Mouse (Mus musculus) stomach, embryonic 16.5 days (tissue): ENCODE data around the gene Pfkp. TPM values are rescaled to one million over a fixed set of nuclear protein-coding genes. Genes with fewer than 3 reads are reported as not detected.

Experiments
- ATAC-seq: fragments of 200-750 bp; cut with Nextera tagmentation; 2 replicates; pipeline ENCODE4 v1.8.0; 2017; ENCODE audit warnings: moderate number of reproducible peaks, moderate TSS enrichment; ENCODE audit not compliant: insufficient read depth, low FRiP score
- H3K27ac ChIP-seq: fragments of 300-500 bp; sonication (generic); 2 replicates; pipeline ENCODE4 v1.5.1; 2014; ENCODE audit warnings: low read length
- H3K27me3 ChIP-seq: fragments of 300-500 bp; sonication (generic); 2 replicates; pipeline ENCODE4 v1.6.1; 2014; ENCODE audit warnings: low read length, control low read depth, mixed read lengths; ENCODE audit not compliant: control insufficient read depth, insufficient read depth
- H3K36me3 ChIP-seq: fragments of 300-500 bp; sonication (generic); 2 replicates; pipeline ENCODE4 v1.6.1; 2014; ENCODE audit warnings: low read length; ENCODE audit not compliant: control insufficient read depth, insufficient read depth
- H3K4me1 ChIP-seq: fragments of 300-500 bp; sonication (generic); 2 replicates; pipeline ENCODE4 v1.6.1; 2014; ENCODE audit warnings: low read length, control low read depth, mixed read lengths; ENCODE audit not compliant: control insufficient read depth, insufficient read depth
- H3K4me2 ChIP-seq: fragments of 300-500 bp; sonication (generic); 2 replicates; pipeline ENCODE4 v1.6.1; 2014; ENCODE audit warnings: low read depth, low read length, mixed read lengths
- H3K4me3 ChIP-seq: fragments of 300-500 bp; sonication (generic); replicated peaks from 2 replicates; pipeline ENCODE4 v1.5.1; 2014; ENCODE audit warnings: mild to moderate bottlenecking, low read length
- H3K9ac ChIP-seq: fragments of 300-500 bp; sonication (generic); 2 replicates; pipeline ENCODE4 v1.6.1; 2014; ENCODE audit warnings: low read length
- H3K9me3 ChIP-seq: fragments of 300-500 bp; sonication (generic); replicated peaks from 2 replicates; pipeline ENCODE4 v1.6.1; 2016; ENCODE audit warnings: low read length, control low read depth; ENCODE audit not compliant: control insufficient read depth
- WGBS: fragments of 180-500 bp; shearing (Covaris S2); extraction: QIAGEN DNeasy Blood & Tissue Kit; methylation state at CpG from one replicate; pipeline ENCODE4 v1.1.7; 2014; 5-methylcytosine and 5-hydroxymethylcytosine counted together
- polyA plus RNA-seq: library from polyadenylated mRNA; unstranded; fragments of >200 nt; fragmentation: Nextera tagmentation; extraction: Ambion mirVana; gene quantifications from 2 replicates; pipeline ENCODE4 v1.2.1, GENCODE M21; 2015

Gene Pfkp
- polyA plus RNA-seq, 1 experiment from 2014 or later: 58.8 TPM

DNA sequence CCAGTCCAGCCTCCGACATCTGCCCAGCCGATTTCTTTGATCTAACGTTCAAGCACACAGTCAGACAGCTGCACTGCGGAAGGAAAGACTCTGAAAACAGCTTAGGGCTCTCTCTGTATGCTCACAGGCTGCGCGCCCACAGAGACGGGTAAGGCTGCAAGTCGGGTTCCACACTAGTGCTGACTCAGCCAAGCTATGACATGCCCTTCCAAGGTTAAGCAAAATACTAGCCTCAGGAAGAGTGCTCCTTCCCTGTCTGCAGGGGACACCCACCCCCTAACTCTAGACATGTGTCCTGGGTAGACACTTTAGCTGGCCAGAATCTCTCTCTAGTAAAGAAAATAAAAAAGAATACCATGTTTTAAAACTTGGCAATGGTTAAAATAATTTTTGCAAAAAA lies 48.0 kb downstream of the Pfkp start:
- WGBS: 83% methylated on average over 8 of the region's 8 CpGs
- H3K36me3 ChIP-seq: no peaks in the 10 kb centered on the region
- no peak overlapping the region for H3K9ac ChIP-seq
- no peaks in the 10 kb centered on the region for H3K27me3 ChIP-seq
- no peak overlapping the region for H3K4me3 ChIP-seq
- H3K4me2 ChIP-seq: no peak overlapping the region
- no peaks in the 10 kb centered on the region for H3K4me1 ChIP-seq
- ATAC-seq: no peak
- no peak overlapping the region for H3K27ac ChIP-seq
- no peaks in the 10 kb centered on the region for H3K9me3 ChIP-seq

- H3K4me3 ChIP-seq: no peak overlapping the region
- no peaks in the 10 kb centered on the region for H3K27me3 ChIP-seq
- no peaks in the 10 kb centered on the region for H3K9me3 ChIP-seq
- H3K36me3 ChIP-seq: no peaks in the 10 kb centered on the region
- no peak overlapping the region for H3K9ac ChIP-seq
- H3K4me2 ChIP-seq: no peak overlapping the region
- no peaks in the 10 kb centered on the region for H3K4me1 ChIP-seq
- H3K27ac ChIP-seq: no peak overlapping the region
- no peak for ATAC-seq
- 82% methylated on average over 16 of the region's 16 CpGs for WGBS
These were observed 50.8 kb downstream of the Pfkp start for GRCm38 (mm10) chr13:6597801-6598200.

DNA sequence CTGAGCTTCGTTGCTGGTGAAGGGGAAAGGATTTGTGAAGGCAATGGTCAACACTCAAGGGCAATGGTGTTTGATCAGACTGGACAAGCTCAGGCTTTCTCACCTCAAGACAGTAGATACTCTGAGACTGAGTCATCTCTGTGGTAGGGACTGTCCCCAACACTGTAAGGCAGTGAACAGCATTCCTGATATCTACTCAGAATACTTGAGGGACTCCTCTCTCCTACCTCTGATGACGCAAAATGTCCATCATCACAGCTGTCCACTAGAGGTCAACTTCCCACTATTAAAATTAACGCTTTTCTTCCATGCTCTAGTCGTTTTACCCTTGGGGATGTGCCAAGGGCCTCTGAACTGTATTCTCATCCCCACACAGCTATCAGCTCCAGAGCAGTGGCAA lies 53.2 kb downstream of the Pfkp start:
- Histone ChIP-seq H3K27ac (no peak overlapping the region), H3K4me1 (no peaks in the 10 kb centered on the region), H3K4me3 (no peak overlapping the region), H3K9ac (no peak overlapping the region), H3K36me3 (no peaks in the 10 kb centered on the region), H3K27me3 (no peaks in the 10 kb centered on the region), H3K9me3 (no peaks in the 10 kb centered on the region), H3K4me2 (no peak overlapping the region)
- no peak for ATAC-seq
- WGBS: 81% methylated on average over 4 of the region's 4 CpGs

DNA sequence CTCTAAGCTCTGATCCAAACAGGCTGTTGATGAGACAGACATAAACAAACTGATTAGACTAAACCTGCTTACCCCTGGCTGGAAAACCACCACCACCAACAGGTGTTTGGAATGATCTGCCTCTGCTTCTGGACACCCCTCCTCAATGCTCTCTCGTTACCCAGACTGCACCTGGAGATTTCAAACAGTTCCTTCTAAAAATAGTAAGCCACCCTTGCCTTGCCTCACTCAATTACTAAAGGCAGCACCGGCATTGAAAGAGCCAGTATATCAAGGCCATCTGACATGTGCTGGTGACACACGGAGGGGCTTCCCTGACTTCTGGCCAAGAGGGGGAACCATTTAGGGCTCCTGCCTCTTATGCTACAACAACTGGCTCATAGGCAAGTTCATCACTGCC lies 57.7 kb downstream of the Pfkp start:
- no peaks in the 10 kb centered on the region for H3K4me1 ChIP-seq
- no peak overlapping the region for H3K4me3 ChIP-seq
- no peak overlapping the region for H3K4me2 ChIP-seq
- H3K9me3 ChIP-seq: no peaks in the 10 kb centered on the region
- 32% methylated on average over 3 of the region's 3 CpGs for WGBS
- H3K27ac ChIP-seq: no peak overlapping the region
- H3K9ac ChIP-seq: no peak overlapping the region
- ATAC-seq: no peak
- no peaks in the 10 kb centered on the region for H3K36me3 ChIP-seq
- H3K27me3 ChIP-seq: no peaks in the 10 kb centered on the region

DNA sequence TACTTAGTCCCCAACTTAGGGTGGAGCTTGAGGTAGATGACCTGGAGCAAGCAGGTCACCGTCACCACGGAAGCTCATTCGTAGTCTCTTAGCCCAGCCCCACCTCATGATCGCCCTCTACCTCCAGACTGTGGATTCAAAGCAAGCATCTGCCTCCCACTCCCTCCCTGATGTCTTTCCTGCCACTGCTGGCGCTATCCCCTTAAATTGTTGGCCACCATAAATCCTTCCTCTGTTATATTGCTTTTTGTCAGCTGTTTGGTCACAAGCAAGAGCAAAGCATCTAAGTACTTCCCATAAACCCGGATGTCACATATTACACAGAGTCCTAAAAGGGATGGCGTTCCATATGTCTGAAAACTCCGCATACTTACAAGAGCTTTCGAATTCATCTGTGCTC lies 62.6 kb downstream of the Pfkp start:
- ATAC-seq: no peak
- Histone ChIP-seq H3K27me3 (no peaks in the 10 kb centered on the region), H3K9ac (no peak overlapping the region), H3K27ac (no peak overlapping the region), H3K4me3 (no peak overlapping the region), H3K4me1 (no peaks in the 10 kb centered on the region), H3K4me2 (no peak overlapping the region), H3K36me3 (no peaks in the 10 kb centered on the region), H3K9me3 (no peaks in the 10 kb centered on the region)
- 78% methylated on average over 9 of the region's 9 CpGs for WGBS

DNA sequence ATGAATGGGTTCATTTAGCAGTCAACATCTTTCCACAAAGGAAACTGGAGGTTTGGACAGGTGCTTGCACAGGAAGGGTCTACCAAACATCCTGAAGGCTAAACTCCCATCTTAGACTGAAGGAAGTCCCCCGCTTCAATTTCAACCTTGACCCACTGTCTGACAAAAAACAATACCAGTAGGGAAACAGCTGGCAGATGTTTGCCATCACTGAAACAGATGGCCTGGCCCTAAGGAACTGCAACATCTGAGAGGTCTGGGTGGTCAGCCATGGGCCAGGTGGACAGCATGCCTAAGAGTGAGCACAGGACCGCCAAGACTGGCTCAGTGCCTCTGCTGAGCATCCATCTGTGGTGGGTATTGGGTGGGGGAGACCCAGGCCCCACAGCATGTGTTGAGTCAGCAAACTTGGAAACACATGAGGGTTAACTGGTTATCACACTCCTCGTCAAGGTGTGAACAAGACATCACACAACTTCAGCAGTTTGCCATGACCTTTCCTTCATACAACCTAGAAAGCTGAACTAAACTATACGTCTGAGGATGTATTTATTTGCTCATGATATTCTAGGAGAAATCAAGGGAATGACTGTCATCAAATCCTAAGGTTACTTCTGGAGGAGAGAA lies 65.0 kb downstream of the Pfkp start:
- ATAC-seq: no peak
- Histone ChIP-seq H3K9ac (no peak overlapping the region), H3K27me3 (no peaks in the 10 kb centered on the region), H3K4me1 (no peaks in the 10 kb centered on the region), H3K36me3 (no peaks in the 10 kb centered on the region; the same call in 1 of the 2 replicates), H3K4me2 (no peak overlapping the region), H3K27ac (no peak overlapping the region), H3K4me3 (no peak overlapping the region), H3K9me3 (no peaks in the 10 kb centered on the region)
- 66% methylated on average over 4 of the region's 4 CpGs for WGBS

- Histone ChIP-seq H3K27me3 (no peaks in the 10 kb centered on the region), H3K27ac (no peak overlapping the region), H3K9me3 (no peaks in the 10 kb centered on the region), H3K9ac (no peak overlapping the region), H3K36me3 (peaks cover 22% of the 10 kb centered on the region), H3K4me3 (no peak overlapping the region), H3K4me1 (no peaks in the 10 kb centered on the region), H3K4me2 (no peak overlapping the region)
- 96% methylated on average over 6 of the region's 6 CpGs for WGBS
- no peak for ATAC-seq
These were observed 72.6 kb downstream of the Pfkp start for GRCm38 (mm10) chr13:6575920-6576509.

- no peak overlapping the region for H3K4me2 ChIP-seq
- no peaks in the 10 kb centered on the region for H3K27me3 ChIP-seq
- 83% methylated on average over 5 of the region's 5 CpGs for WGBS
- ATAC-seq: no peak
- H3K36me3 ChIP-seq: peaks cover 21% of the 10 kb centered on the region
- H3K9ac ChIP-seq: no peak overlapping the region
- no peaks in the 10 kb centered on the region for H3K9me3 ChIP-seq
- H3K4me1 ChIP-seq: no peaks in the 10 kb centered on the region
- no peak overlapping the region for H3K27ac ChIP-seq
- no peak overlapping the region for H3K4me3 ChIP-seq
These were observed 83.0 kb downstream of the Pfkp start for GRCm38 (mm10) chr13:6565571-6565970.

DNA sequence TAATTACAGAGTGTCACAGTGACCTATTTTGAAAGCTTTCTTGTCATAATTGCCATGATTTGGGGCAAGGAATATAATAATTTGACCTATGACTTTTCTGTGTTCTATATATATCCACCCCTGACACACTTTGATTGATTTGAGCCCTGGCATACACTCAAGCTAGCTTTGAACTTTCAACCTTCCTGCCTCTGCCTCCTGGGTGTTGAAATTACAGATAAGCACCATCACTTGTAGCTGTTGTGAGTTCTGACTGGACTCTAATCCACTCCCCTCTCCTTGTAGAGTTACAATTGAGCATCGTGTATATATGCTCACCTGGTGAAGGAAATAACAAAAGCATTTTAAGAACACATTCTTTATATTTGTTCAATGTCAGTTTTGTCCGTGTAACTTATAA lies 86.2 kb downstream of the Pfkp start:
- H3K4me2 ChIP-seq: no peak overlapping the region
- H3K27ac ChIP-seq: no peak overlapping the region
- H3K27me3 ChIP-seq: no peaks in the 10 kb centered on the region
- no peak overlapping the region for H3K9ac ChIP-seq
- ATAC-seq: no peak
- no peaks in the 10 kb centered on the region for H3K4me1 ChIP-seq
- H3K4me3 ChIP-seq: no peak overlapping the region
- no peaks in the 10 kb centered on the region for H3K9me3 ChIP-seq
- WGBS: 83% methylated on average over 2 of the region's 2 CpGs
- H3K36me3 ChIP-seq: peaks cover 27% of the 10 kb centered on the region
